Comparison of ENCODE assay signal across 8 mouse cellular contexts in the genomic region with DNA sequence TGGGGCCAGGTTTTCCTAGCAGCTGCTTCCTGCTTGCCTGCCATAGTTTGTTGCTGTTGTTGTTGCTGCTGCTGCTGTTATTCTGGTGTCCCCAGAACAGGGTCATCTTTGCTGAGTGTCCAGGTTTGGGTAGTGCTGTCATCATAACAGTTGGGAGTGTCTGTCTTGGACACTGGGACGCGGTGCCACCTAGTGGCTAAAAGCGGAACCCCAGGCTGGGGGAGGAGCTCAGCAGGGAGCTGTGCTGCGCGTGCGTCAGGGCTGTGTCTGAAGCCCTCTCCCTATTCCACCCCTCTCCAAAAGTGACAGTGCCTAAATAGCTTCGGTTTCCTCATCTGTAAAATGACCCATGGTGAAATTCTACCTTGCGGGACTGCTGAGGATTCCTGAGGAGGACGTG. TPM values are rescaled to one million over a fixed set of nuclear protein-coding genes. Genes with fewer than 3 reads are reported as not detected.
DNase-seq lines count a peak whose midpoint lies in the region; ATAC-seq and TF ChIP-seq lines count a peak whose summit lies in the region.

No protein-coding gene starts in this region.

- peak overlapping the region; percentile 1; the same call in 1 of the 2 replicates for H3K4me2 ChIP-seq in embryonic facial prominence, embryonic 15.5 days (replicated peaks)
- no peak overlapping the region for H3K4me2 ChIP-seq in kidney, embryonic 15.5 days
- H3K4me2 ChIP-seq in limb, embryonic 15.5 days: no peak overlapping the region
- H3K4me2 ChIP-seq in midbrain, postnatal 0 days (ENCODE audit: low read depth, low read length, poor library complexity, severe bottlenecking): no peak overlapping the region

- no peak overlapping the region for H3K27ac ChIP-seq in bone marrow, adult 2 months (ENCODE audit: control insufficient read depth, insufficient read depth, low read depth, low read length, poor library complexity)
- no peak overlapping the region for H3K27ac ChIP-seq in embryonic facial prominence, embryonic 15.5 days (replicated peaks)
- H3K27ac ChIP-seq in heart, embryonic 10.5 days: no peak overlapping the region
- H3K27ac ChIP-seq in kidney, embryonic 15.5 days: no peak overlapping the region
- peak overlapping the region; percentile 24; the same call in 1 of the 2 replicates for H3K27ac ChIP-seq in limb, embryonic 15.5 days
- no peak overlapping the region for H3K27ac ChIP-seq in midbrain, postnatal 0 days (ENCODE audit: low read depth, low read length)
- H3K27ac ChIP-seq in spleen, adult 2 months (ENCODE audit: insufficient read depth, low read length): no peak overlapping the region

- H3K36me3 ChIP-seq in embryonic facial prominence, embryonic 15.5 days: no peaks in the 10 kb centered on the region
- no peaks in the 10 kb centered on the region for H3K36me3 ChIP-seq in heart, embryonic 10.5 days
- H3K36me3 ChIP-seq in kidney, embryonic 15.5 days: no peaks in the 10 kb centered on the region
- no peaks in the 10 kb centered on the region for H3K36me3 ChIP-seq in limb, embryonic 15.5 days
- no peaks in the 10 kb centered on the region for H3K36me3 ChIP-seq in midbrain, postnatal 0 days (ENCODE audit: insufficient read depth, low read length)
- no peaks in the 10 kb centered on the region for H3K36me3 ChIP-seq in spleen, adult 2 months (ENCODE audit: control insufficient read depth, insufficient read depth, low read length)

- WGBS in bone marrow, adult 2 months: 10% methylated on average over 9 of the region's 9 CpGs
- 11% methylated on average over 9 of the region's 9 CpGs for WGBS in embryonic facial prominence, embryonic 15.5 days
- 9% methylated on average over 9 of the region's 9 CpGs for WGBS in heart, embryonic 10.5 days
- 12% methylated on average over 9 of the region's 9 CpGs for WGBS in kidney, embryonic 15.5 days
- WGBS in limb, embryonic 15.5 days: 10% methylated on average over 9 of the region's 9 CpGs
- 15% methylated on average over 9 of the region's 9 CpGs for WGBS in midbrain, postnatal 0 days
- WGBS in spleen, adult 2 months: 12% methylated on average over 9 of the region's 9 CpGs

- no peaks in the 10 kb centered on the region for H3K9me3 ChIP-seq in embryonic facial prominence, embryonic 15.5 days (replicated peaks)
- no peaks in the 10 kb centered on the region for H3K9me3 ChIP-seq in heart, embryonic 10.5 days
- H3K9me3 ChIP-seq in kidney, embryonic 15.5 days (replicated peaks): no peaks in the 10 kb centered on the region
- H3K9me3 ChIP-seq in limb, embryonic 15.5 days: no peaks in the 10 kb centered on the region
- H3K9me3 ChIP-seq in midbrain, postnatal 0 days (ENCODE audit: low read length): no peaks in the 10 kb centered on the region

- TF ChIP-seq CTCF in bone marrow, adult 2 months (IDR thresholded peaks at IDR 0.05; ENCODE audit: control insufficient read depth, insufficient read depth, low read length): peak; percentile 98
- peak; percentile 94 for TF ChIP-seq CTCF in midbrain, postnatal 0 days (IDR thresholded peaks at IDR 0.05)
- TF ChIP-seq CTCF in spleen, adult 2 months (IDR thresholded peaks at IDR 0.05; ENCODE audit: extremely low read depth, insufficient read depth, insufficient read length, insufficient replicate concordance): peak; percentile 95

- H3K9ac ChIP-seq in embryonic facial prominence, embryonic 15.5 days: no peak overlapping the region
- H3K9ac ChIP-seq in kidney, embryonic 15.5 days: no peak overlapping the region
- no peak overlapping the region for H3K9ac ChIP-seq in limb, embryonic 15.5 days
- H3K9ac ChIP-seq in midbrain, postnatal 0 days (replicated peaks; ENCODE audit: low read length, poor library complexity, severe bottlenecking): no peak overlapping the region

- no peak overlapping the region for H3K4me3 ChIP-seq in bone marrow, adult 2 months (replicated peaks; ENCODE audit: control insufficient read depth, low read depth, low read length)
- no peak overlapping the region for H3K4me3 ChIP-seq in embryonic facial prominence, embryonic 15.5 days (replicated peaks)
- H3K4me3 ChIP-seq in heart, embryonic 10.5 days: peak overlapping the region; percentile 22
- no peak overlapping the region for H3K4me3 ChIP-seq in kidney, embryonic 15.5 days (replicated peaks)
- H3K4me3 ChIP-seq in limb, embryonic 15.5 days: no peak overlapping the region
- H3K4me3 ChIP-seq in midbrain, postnatal 0 days (ENCODE audit: low read depth, low read length): no peak overlapping the region
- no peak overlapping the region for H3K4me3 ChIP-seq in spleen, adult 2 months (ENCODE audit: extremely low read depth, insufficient read depth, insufficient read length)

- peak; percentile 69 for ATAC-seq in embryonic facial prominence, embryonic 15.5 days (ENCODE audit: insufficient number of reproducible peaks, low FRiP score, low TSS enrichment, low read depth)
- peak; percentile 77; the same call in 1 of the 2 replicates for ATAC-seq in kidney, embryonic 15.5 days (replicated peaks; ENCODE audit: low FRiP score)
- peak; percentile 76 for ATAC-seq in limb, embryonic 15.5 days (ENCODE audit: insufficient number of reproducible peaks, low FRiP score, low TSS enrichment, low read depth)
- peak; percentile 56 for ATAC-seq in midbrain, postnatal 0 days (ENCODE audit: low FRiP score)

- no peaks in the 10 kb centered on the region; the same call in 1 of the 2 replicates for H3K4me1 ChIP-seq in bone marrow, adult 2 months (ENCODE audit: control insufficient read depth, insufficient read depth, low read length)
- peaks cover 27% of the 10 kb centered on the region for H3K4me1 ChIP-seq in embryonic facial prominence, embryonic 15.5 days
- peaks cover 21% of the 10 kb centered on the region for H3K4me1 ChIP-seq in heart, embryonic 10.5 days
- peaks cover 25% of the 10 kb centered on the region for H3K4me1 ChIP-seq in kidney, embryonic 15.5 days
- H3K4me1 ChIP-seq in limb, embryonic 15.5 days: peaks cover 28% of the 10 kb centered on the region
- H3K4me1 ChIP-seq in midbrain, postnatal 0 days (ENCODE audit: insufficient read depth, low read length): no peaks in the 10 kb centered on the region
- H3K4me1 ChIP-seq in spleen, adult 2 months (ENCODE audit: control insufficient read depth, insufficient read depth, insufficient read length): peaks cover 5% of the 10 kb centered on the region; the same call in 1 of the 2 replicates

- H3K27me3 ChIP-seq in embryonic facial prominence, embryonic 15.5 days: peaks cover 17% of the 10 kb centered on the region
- peaks cover 56% of the 10 kb centered on the region for H3K27me3 ChIP-seq in heart, embryonic 10.5 days (ENCODE audit: insufficient read depth, poor library complexity, severe bottlenecking)
- peaks cover 45% of the 10 kb centered on the region for H3K27me3 ChIP-seq in kidney, embryonic 15.5 days
- H3K27me3 ChIP-seq in limb, embryonic 15.5 days: peaks cover 4% of the 10 kb centered on the region
- no peaks in the 10 kb centered on the region for H3K27me3 ChIP-seq in midbrain, postnatal 0 days (ENCODE audit: insufficient read depth, low read length)
- H3K27me3 ChIP-seq in spleen, adult 2 months (ENCODE audit: control insufficient read depth, insufficient read depth, low read length): 0 out of 2 replicates have a peak, but pooled peaks cover 1% of the 10 kb centered on the region

- DNase-seq in B cell, adult 2 months: peak; percentile 98
- peak; percentile 94 for DNase-seq in heart, embryonic 10.5 days (ENCODE audit: low spot score)
- peak; percentile 86 for DNase-seq in midbrain, postnatal 0 days (ENCODE audit: low spot score)
- peak; percentile 65 to 93 for DNase-seq in spleen, adult 2 months (ENCODE audit: low read depth in 1 of 2, low spot score in 2 of 2)

- TF ChIP-seq POLR2A in bone marrow, adult 2 months (IDR thresholded peaks at IDR 0.05; ENCODE audit: borderline replicate concordance, control insufficient read depth, low read depth, low read length): 0 out of 2 replicates have a peak, but pooled peaks have one; percentile 14
- TF ChIP-seq POLR2A in spleen, adult 2 months (IDR thresholded peaks at IDR 0.05; ENCODE audit: low read depth, low read length): no peak

RNA-seq across cellular contexts. Expression of a gene that starts 7.1 kb away (rescaled TPM):
- 2.2 and 3.3 TPM in 2 replicates for polyA plus RNA-seq in bone marrow, adult 2 months (2011; ENCODE audit: insufficient read depth, insufficient read length, low replicate concordance, missing spikeins)
- 8.4 and 8.9 TPM in 2 replicates for polyA plus RNA-seq in embryonic facial prominence, embryonic 15.5 days (2015; fragmentation: Nextera tagmentation; extraction: Ambion mirVana)
- 5.3 TPM in 2 replicates for polyA plus RNA-seq in heart, embryonic 10.5 days (2016; fragmentation: Nextera tagmentation; extraction: Ambion mirVana)
- 6.3 and 7.0 TPM in 2 replicates for polyA plus RNA-seq in kidney, embryonic 15.5 days (2015; fragmentation: Nextera tagmentation; extraction: Ambion mirVana)
- 7.5 and 8.0 TPM in 2 replicates for polyA plus RNA-seq in limb, embryonic 15.5 days (2015; fragmentation: Nextera tagmentation; extraction: Ambion mirVana)
- 7.6 and 7.7 TPM in 2 replicates for total RNA-seq in midbrain, postnatal 0 days (2014; rRNA removed)
- 12.6 and 14.5 TPM in 2 replicates for polyA plus RNA-seq in midbrain, postnatal 0 days (2015; fragmentation: Nextera tagmentation; extraction: Ambion mirVana)
- 1.6 and 1.8 TPM in 2 replicates for polyA plus RNA-seq in spleen, adult 2 months (2012; rRNA removed)

RNA-seq across cellular contexts. Expression of a gene that starts 15.4 kb away (rescaled TPM):
- polyA plus RNA-seq in bone marrow, adult 2 months (2011; ENCODE audit: insufficient read depth, insufficient read length, low replicate concordance, missing spikeins): 20.6 and 23.7 TPM in 2 replicates
- polyA plus RNA-seq in embryonic facial prominence, embryonic 15.5 days (2015; fragmentation: Nextera tagmentation; extraction: Ambion mirVana): 61.4 and 62.0 TPM in 2 replicates
- polyA plus RNA-seq in heart, embryonic 10.5 days (2016; fragmentation: Nextera tagmentation; extraction: Ambion mirVana): 0.87 and 2.1 TPM in 2 replicates
- 14.2 and 15.5 TPM in 2 replicates for polyA plus RNA-seq in kidney, embryonic 15.5 days (2015; fragmentation: Nextera tagmentation; extraction: Ambion mirVana)
- polyA plus RNA-seq in limb, embryonic 15.5 days (2015; fragmentation: Nextera tagmentation; extraction: Ambion mirVana): 87.0 and 100 TPM in 2 replicates
- total RNA-seq in midbrain, postnatal 0 days (2014; rRNA removed): 40.1 and 62.5 TPM in 2 replicates
- 41.7 and 53.7 TPM in 2 replicates for polyA plus RNA-seq in midbrain, postnatal 0 days (2015; fragmentation: Nextera tagmentation; extraction: Ambion mirVana)
- polyA plus RNA-seq in spleen, adult 2 months (2012; rRNA removed): 13.7 and 17.1 TPM in 2 replicates

RNA-seq across cellular contexts. Expression of a gene that starts 15.8 kb away (rescaled TPM):
- polyA plus RNA-seq in bone marrow, adult 2 months (2011; ENCODE audit: insufficient read depth, insufficient read length, low replicate concordance, missing spikeins): 9.2 and 20.5 TPM in 2 replicates
- 46.5 TPM in 2 replicates for polyA plus RNA-seq in embryonic facial prominence, embryonic 15.5 days (2015; fragmentation: Nextera tagmentation; extraction: Ambion mirVana)
- polyA plus RNA-seq in heart, embryonic 10.5 days (2016; fragmentation: Nextera tagmentation; extraction: Ambion mirVana): 57.3 and 60.5 TPM in 2 replicates
- 52.6 and 53.0 TPM in 2 replicates for polyA plus RNA-seq in kidney, embryonic 15.5 days (2015; fragmentation: Nextera tagmentation; extraction: Ambion mirVana)
- 44.7 and 45.6 TPM in 2 replicates for polyA plus RNA-seq in limb, embryonic 15.5 days (2015; fragmentation: Nextera tagmentation; extraction: Ambion mirVana)
- 27.5 and 28.2 TPM in 2 replicates for total RNA-seq in midbrain, postnatal 0 days (2014; rRNA removed)
- 42.9 and 45.1 TPM in 2 replicates for polyA plus RNA-seq in midbrain, postnatal 0 days (2015; fragmentation: Nextera tagmentation; extraction: Ambion mirVana)
- 20.3 and 61.4 TPM in 2 replicates for polyA plus RNA-seq in spleen, adult 2 months (2012; rRNA removed)

RNA-seq across cellular contexts. Expression of a gene that starts 24.9 kb away (rescaled TPM):
- polyA plus RNA-seq in bone marrow, adult 2 months (2011; ENCODE audit: insufficient read depth, insufficient read length, low replicate concordance, missing spikeins): 169 and 222 TPM in 2 replicates
- 104 and 110 TPM in 2 replicates for polyA plus RNA-seq in embryonic facial prominence, embryonic 15.5 days (2015; fragmentation: Nextera tagmentation; extraction: Ambion mirVana)
- 137 and 154 TPM in 2 replicates for polyA plus RNA-seq in heart, embryonic 10.5 days (2016; fragmentation: Nextera tagmentation; extraction: Ambion mirVana)
- 112 and 122 TPM in 2 replicates for polyA plus RNA-seq in kidney, embryonic 15.5 days (2015; fragmentation: Nextera tagmentation; extraction: Ambion mirVana)
- polyA plus RNA-seq in limb, embryonic 15.5 days (2015; fragmentation: Nextera tagmentation; extraction: Ambion mirVana): 102 and 122 TPM in 2 replicates
- total RNA-seq in midbrain, postnatal 0 days (2014; rRNA removed): 43.8 and 57.5 TPM in 2 replicates
- polyA plus RNA-seq in midbrain, postnatal 0 days (2015; fragmentation: Nextera tagmentation; extraction: Ambion mirVana): 83.5 and 88.3 TPM in 2 replicates
- 125 and 162 TPM in 2 replicates for polyA plus RNA-seq in spleen, adult 2 months (2012; rRNA removed)

RNA-seq across cellular contexts. Expression of a gene that starts 31.2 kb away (rescaled TPM):
- polyA plus RNA-seq in bone marrow, adult 2 months (2011; ENCODE audit: insufficient read depth, insufficient read length, low replicate concordance, missing spikeins): 342 and 475 TPM in 2 replicates
- polyA plus RNA-seq in embryonic facial prominence, embryonic 15.5 days (2015; fragmentation: Nextera tagmentation; extraction: Ambion mirVana): 975 and 998 TPM in 2 replicates
- 881 and 1,047 TPM in 2 replicates for polyA plus RNA-seq in heart, embryonic 10.5 days (2016; fragmentation: Nextera tagmentation; extraction: Ambion mirVana)
- 1,039 and 1,041 TPM in 2 replicates for polyA plus RNA-seq in kidney, embryonic 15.5 days (2015; fragmentation: Nextera tagmentation; extraction: Ambion mirVana)
- polyA plus RNA-seq in limb, embryonic 15.5 days (2015; fragmentation: Nextera tagmentation; extraction: Ambion mirVana): 1,060 and 1,089 TPM in 2 replicates
- 369 and 436 TPM in 2 replicates for total RNA-seq in midbrain, postnatal 0 days (2014; rRNA removed)
- polyA plus RNA-seq in midbrain, postnatal 0 days (2015; fragmentation: Nextera tagmentation; extraction: Ambion mirVana): 444 and 445 TPM in 2 replicates
- polyA plus RNA-seq in spleen, adult 2 months (2012; rRNA removed): 112 and 116 TPM in 2 replicates
